Mouse (Mus musculus) right cerebral cortex, postnatal 25 days (tissue): ENCODE results near the gene Slc37a4.
"Not testable (repeated sequence)": the region's sequence is repeated elsewhere in the genome, so short reads cannot be mapped to it uniquely, and the experiment has no call there.

ENCODE experiments used
- DNase-seq: peaks from one replicate; pipeline ENCODE4 v3.0.0; 2022

Slc37a4 gene

GRCm38 (mm10) chr9:44444402-44445025 is 47.9 kb downstream of the Slc37a4 start:
- DNase-seq = not testable (repeated sequence)

DNA sequence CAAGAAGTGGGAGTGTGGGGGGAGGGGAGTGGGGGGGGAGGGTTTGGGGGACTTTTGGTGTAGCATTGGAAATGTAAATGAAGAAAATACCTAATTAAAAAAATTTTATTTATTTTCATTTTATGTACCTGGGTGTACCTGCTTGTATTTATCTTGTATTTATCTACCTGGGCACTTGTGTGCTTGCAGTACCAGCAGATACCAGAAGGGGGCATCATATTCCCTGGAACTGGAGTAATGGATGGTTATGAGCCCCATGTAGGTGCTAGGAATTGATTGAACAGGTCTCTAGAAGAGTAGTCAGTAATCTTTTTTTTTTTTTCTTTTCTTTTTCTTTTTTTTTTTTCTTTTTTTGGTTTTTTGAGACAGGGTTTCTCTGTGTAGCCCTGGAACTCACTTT is 53.7 kb downstream of the Slc37a4 start:
- no peak for DNase-seq
